Mouse (Mus musculus): ENCODE results near the gene Mrpl40. TPM values are rescaled to one million over a fixed set of nuclear protein-coding genes. Genes with fewer than 3 reads are reported as not detected.

Gene Mrpl40
- 95.5 and 104 TPM in 2 replicates for polyA plus RNA-seq (2015; fragmentation: Nextera tagmentation; extraction: Ambion mirVana)

GRCm38 (mm10) chr16:18876442-18877308 is at the start of gene Mrpl40, which contains the start of gene Hira:
Gene Mrpl40, minus strand, starts transcription at chr16:18876862.
Gene Hira, plus strand, starts transcription at chr16:18877037.

DNA sequence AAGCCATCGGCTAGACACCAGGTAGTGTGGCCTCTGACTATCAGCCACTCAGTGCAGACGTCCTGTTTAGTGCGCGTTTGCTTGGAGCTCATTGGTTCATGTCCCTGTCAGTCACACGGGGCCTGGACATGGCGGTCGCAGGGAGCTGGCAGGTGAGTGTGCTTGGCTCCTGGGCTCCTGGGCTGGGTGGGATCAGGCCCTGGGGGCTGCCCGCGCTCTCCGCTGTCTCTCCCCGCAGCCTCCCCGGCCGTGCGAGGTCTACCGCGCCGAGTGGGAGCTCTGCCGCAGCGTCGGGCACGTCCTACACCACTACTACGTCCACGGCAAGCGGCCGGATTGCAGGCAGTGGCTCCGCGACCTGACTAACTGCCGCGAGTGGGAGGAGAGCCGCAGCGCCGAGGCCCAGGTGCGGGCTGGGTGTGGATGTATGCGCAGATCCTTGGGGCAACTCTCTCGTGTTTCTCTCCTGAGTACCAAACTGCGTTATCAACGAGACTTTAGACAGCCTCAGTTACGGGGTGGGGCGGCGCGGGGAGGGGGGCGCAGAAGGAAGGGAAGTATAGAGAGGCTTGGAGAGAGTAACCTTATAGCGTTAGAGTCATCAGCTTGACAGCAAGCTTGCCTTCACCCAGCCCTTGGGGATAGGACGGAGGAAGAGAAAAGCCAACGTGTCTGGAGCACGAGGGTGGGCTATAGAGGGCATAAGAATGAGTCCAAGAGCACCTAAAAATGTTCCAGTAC is 40.0 kb downstream of the Mrpl40 start, which contains the start of the genes 2510002D24Rik and Gm28539:
Gene 2510002D24Rik (plus strand): TSS at position 111 of the 741 bp plus-strand sequence.
Gene Gm28539 (plus strand): TSS at position 117 of the 741 bp plus-strand sequence.

Other genes starting within 250 kb of the Mrpl40 start
- 15.3 and 32.9 TPM in 2 replicates for gene Sept5, start 246.9 kb downstream of the Mrpl40 start, polyA plus RNA-seq (2015; fragmentation: Nextera tagmentation; extraction: Ambion mirVana)
- 33.1 and 57.5 TPM in 2 replicates for gene Cldn5, start 100.0 kb downstream of the Mrpl40 start, polyA plus RNA-seq (2015; fragmentation: Nextera tagmentation; extraction: Ambion mirVana)
- 82.4 and 111 TPM in 2 replicates for gene Ufd1, start 65.1 kb downstream of the Mrpl40 start, polyA plus RNA-seq (2015; fragmentation: Nextera tagmentation; extraction: Ambion mirVana)
- 10.7 and 17.4 TPM in 2 replicates for gene Cdc45, start 64.9 kb downstream of the Mrpl40 start, polyA plus RNA-seq (2015; fragmentation: Nextera tagmentation; extraction: Ambion mirVana)
- gene 2510002D24Rik, start 40.3 kb downstream of the Mrpl40 start, polyA plus RNA-seq (2015; fragmentation: Nextera tagmentation; extraction: Ambion mirVana): 32.3 and 35.4 TPM in 2 replicates
- not detected in 2 replicates for gene Gm28539, start 40.3 kb downstream of the Mrpl40 start, polyA plus RNA-seq (2015; fragmentation: Nextera tagmentation; extraction: Ambion mirVana)
- gene Hira, start 175 bp upstream of the Mrpl40 start, polyA plus RNA-seq (2015; fragmentation: Nextera tagmentation; extraction: Ambion mirVana): 4.4 and 6.9 TPM in 2 replicates